Mouse (Mus musculus): ENCODE results near the gene Anapc1. TPM values are rescaled to one million over a fixed set of nuclear protein-coding genes. Genes with fewer than 3 reads are reported as not detected.

Anapc1 gene
- total RNA-seq, 2 experiments from 2014 or later, result 110 to 154 TPM

GRCm38 (mm10) chr2:128572726-128573624 is 114.2 kb downstream of the Anapc1 start:
- ATAC-seq (replicated peaks; ENCODE audit: low FRiP score, low TSS enrichment, poor library complexity, severe bottlenecking), result peak; percentile 81

GRCm38 (mm10) chr2:128571001-128571400 is 116.2 kb downstream of the Anapc1 start:
- ATAC-seq (replicated peaks; ENCODE audit: low FRiP score, low TSS enrichment, poor library complexity, severe bottlenecking), result no peak

- ATAC-seq (replicated peaks; ENCODE audit: low FRiP score, low TSS enrichment, poor library complexity, severe bottlenecking), result no peak
Observed at GRCm38 (mm10) chr2:128568490-128568889, 118.7 kb downstream of the Anapc1 start.

- no peak for ATAC-seq (replicated peaks; ENCODE audit: low FRiP score, low TSS enrichment, poor library complexity, severe bottlenecking)
Observed at GRCm38 (mm10) chr2:128568018-128568417, 119.2 kb downstream of the Anapc1 start.

- no peak; the same call in 1 of the 2 replicates for ATAC-seq (replicated peaks; ENCODE audit: low FRiP score, low TSS enrichment, poor library complexity, severe bottlenecking)
Observed at GRCm38 (mm10) chr2:128566304-128567147, 120.7 kb downstream of the Anapc1 start.

GRCm38 (mm10) chr2:128565904-128566303 is 121.3 kb downstream of the Anapc1 start:
- no peak for ATAC-seq (replicated peaks; ENCODE audit: low FRiP score, low TSS enrichment, poor library complexity, severe bottlenecking)

GRCm38 (mm10) chr2:128564195-128564594 is 123.0 kb downstream of the Anapc1 start:
- ATAC-seq (replicated peaks; ENCODE audit: low FRiP score, low TSS enrichment, poor library complexity, severe bottlenecking), result no peak

Other genes starting within 250 kb of the Anapc1 start
- gene Spdye4c, start 96.2 kb downstream of the Anapc1 start, total RNA-seq (2014; fragmentation: Nextera tagmentation), result not detected in 2 replicates
- not detected in 2 replicates for gene Spdye4c, start 96.2 kb downstream of the Anapc1 start, total RNA-seq (2017)
- not detected in 2 replicates for gene Mertk, start 11.6 kb upstream of the Anapc1 start, total RNA-seq (2014; fragmentation: Nextera tagmentation)
- 0.27 TPM in 1 of 2 replicates, not detected in the other for gene Mertk, start 11.6 kb upstream of the Anapc1 start, total RNA-seq (2017)
- 7.7 and 9.4 TPM in 2 replicates for gene Tmem87b, start 130.7 kb upstream of the Anapc1 start, total RNA-seq (2014; fragmentation: Nextera tagmentation)
- 14.3 and 16.2 TPM in 2 replicates for gene Tmem87b, start 130.7 kb upstream of the Anapc1 start, total RNA-seq (2017)
- not detected in 2 replicates for gene Fbln7, start 175.6 kb upstream of the Anapc1 start, total RNA-seq (2014; fragmentation: Nextera tagmentation)
- not detected in 2 replicates for gene Fbln7, start 175.6 kb upstream of the Anapc1 start, total RNA-seq (2017)

Measured in megakaryocyte-erythroid progenitor cell, adult 5-6 weeks (primary cell).